In the genomic region with DNA sequence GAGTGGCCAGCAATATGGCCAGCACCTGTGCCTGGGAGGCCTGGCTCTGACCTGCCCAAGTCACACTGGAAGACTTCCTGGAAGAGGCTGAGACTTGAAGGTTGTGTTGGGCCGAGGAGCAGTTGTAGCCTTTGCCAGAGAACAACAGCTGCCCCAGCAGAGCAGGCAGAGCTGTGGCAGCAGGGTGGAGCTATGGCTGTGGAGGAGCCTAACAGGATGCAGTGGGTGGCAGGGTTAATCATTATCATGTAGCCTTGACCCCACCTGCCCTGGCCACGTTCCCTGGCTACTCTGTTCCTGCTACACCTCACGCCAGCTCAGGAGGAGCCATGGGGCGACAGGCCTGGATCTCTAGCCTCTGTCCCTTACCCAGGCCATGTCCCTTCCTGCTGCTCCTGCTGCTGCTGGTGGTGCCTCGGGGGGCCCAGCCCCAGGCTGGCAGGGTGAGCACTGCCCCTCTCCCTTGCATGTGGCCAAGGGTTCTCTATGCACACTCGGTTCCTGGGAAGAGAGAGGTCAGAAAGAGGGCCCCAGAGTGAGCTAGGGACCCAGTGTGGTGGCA, we compare ENCODE assay signal across 13 mouse cellular contexts. TPM values are rescaled to one million over a fixed set of nuclear protein-coding genes. Genes with fewer than 3 reads are reported as not detected.
A peak's percentile ranks its signal among the peaks of the same experiment; 100 is the strongest.
DNase-seq lines count a peak whose midpoint lies in the region; ATAC-seq lines count a peak whose summit lies in the region.
"Had no signal": no experiment of that assay in that cellular context is flagged by ENCODE, and none has a peak within 500 bp of the region (broad histone marks: within the 10 kb centered on the region; RNA-seq: fewer than 3 reads in every experiment).

A gene (plus strand): TSS at position 242 of the 562 bp plus-strand sequence.

- no peak for ATAC-seq in embryonic facial prominence, embryonic 13.5 days (ENCODE audit: insufficient number of reproducible peaks, insufficient read depth, low FRiP score, low TSS enrichment, low read depth)
- ATAC-seq in CD4-positive, CD25-positive, alpha-beta regulatory T cell, adult 4 months = peak; percentile 14
- ATAC-seq in kidney, embryonic 16.5 days (ENCODE audit: low FRiP score, low TSS enrichment) = peak; percentile 69
- peak; percentile 86 for ATAC-seq in liver, embryonic 16.5 days (ENCODE audit: low read depth)

- H3K27ac ChIP-seq in embryonic facial prominence, embryonic 13.5 days = no peak within 1 kb of the TSS; the same call in 1 of the 2 replicates
- no peak within 1 kb of the TSS for H3K27ac ChIP-seq in embryonic facial prominence, embryonic 10.5 days (replicated peaks)
- peak within 1 kb of the TSS; percentile 37; the same call in 1 of the 2 replicates for H3K27ac ChIP-seq in kidney, embryonic 16.5 days (ENCODE audit: low read length)
- peak within 1 kb of the TSS; percentile 86 for H3K27ac ChIP-seq in liver, embryonic 16.5 days (ENCODE audit: low read length)
- H3K27ac ChIP-seq: heart, embryonic 15.5 days; macrophage had no signal

- no peaks in the 10 kb centered on the region for H3K4me1 ChIP-seq in embryonic facial prominence, embryonic 13.5 days
- peaks cover 12% of the 10 kb centered on the region for H3K4me1 ChIP-seq in embryonic facial prominence, embryonic 10.5 days
- H3K4me1 ChIP-seq in kidney, embryonic 16.5 days (ENCODE audit: insufficient read depth, low read length) = 0 out of 2 replicates have a peak, but pooled peaks cover 14% of the 10 kb centered on the region
- H3K4me1 ChIP-seq in liver, embryonic 16.5 days (ENCODE audit: control insufficient read depth, low read depth, low read length) = no peaks in the 10 kb centered on the region; the same call in none of the 2 replicates

- no peak for DNase-seq in embryonic facial prominence, embryonic 10.5 days (ENCODE audit: low spot score)
- no peak for DNase-seq in right cerebral cortex, adult 18-20 months
- no peak for DNase-seq in thymus, postnatal 10 days (ENCODE audit: low spot score in 2 of 2)
- DNase-seq in left cerebral cortex, adult 8-10 months (ENCODE audit: low spot score in 2 of 2) = no peak
- DNase-seq: B cell, adult 2 months had no signal

- H3K9ac ChIP-seq in embryonic facial prominence, embryonic 13.5 days = peak within 1 kb of the TSS; percentile 11; the same call in 1 of the 2 replicates
- H3K9ac ChIP-seq in kidney, embryonic 16.5 days (replicated peaks; ENCODE audit: low read length) = no peak within 1 kb of the TSS
- H3K9ac ChIP-seq in liver, embryonic 16.5 days (ENCODE audit: low read depth, low read length) = peak within 1 kb of the TSS; percentile 57
- H3K9ac ChIP-seq: heart, embryonic 15.5 days had no signal

- H3K27me3 ChIP-seq in embryonic facial prominence, embryonic 13.5 days = no peaks in the 10 kb centered on the region
- H3K27me3 ChIP-seq in embryonic facial prominence, embryonic 10.5 days (replicated peaks; ENCODE audit: low read depth, poor library complexity, severe bottlenecking) = no peaks in the 10 kb centered on the region
- H3K27me3 ChIP-seq in kidney, embryonic 16.5 days (ENCODE audit: insufficient read depth, low read length) = no peaks in the 10 kb centered on the region
- no peaks in the 10 kb centered on the region for H3K27me3 ChIP-seq in liver, embryonic 16.5 days (ENCODE audit: control insufficient read depth, insufficient read depth, low read depth, low read length)
- H3K27me3 ChIP-seq: heart, embryonic 15.5 days had no signal

- H3K9me3 ChIP-seq in embryonic facial prominence, embryonic 13.5 days = no peaks in the 10 kb centered on the region
- no peaks in the 10 kb centered on the region for H3K9me3 ChIP-seq in embryonic facial prominence, embryonic 10.5 days
- H3K9me3 ChIP-seq in kidney, embryonic 16.5 days (ENCODE audit: low read length) = no peaks in the 10 kb centered on the region
- H3K9me3 ChIP-seq in liver, embryonic 16.5 days (replicated peaks; ENCODE audit: control insufficient read depth, low read length) = no peaks in the 10 kb centered on the region
- H3K9me3 ChIP-seq: heart, embryonic 15.5 days had no signal

- H3K36me3 ChIP-seq in embryonic facial prominence, embryonic 13.5 days = no peaks in the 10 kb centered on the region
- H3K36me3 ChIP-seq in embryonic facial prominence, embryonic 10.5 days (replicated peaks) = no peaks in the 10 kb centered on the region
- H3K36me3 ChIP-seq in kidney, embryonic 16.5 days (ENCODE audit: insufficient read depth, low read length) = no peaks in the 10 kb centered on the region
- H3K36me3 ChIP-seq in liver, embryonic 16.5 days (ENCODE audit: control insufficient read depth, insufficient read depth) = no peaks in the 10 kb centered on the region
- H3K36me3 ChIP-seq: heart, embryonic 15.5 days had no signal

- no peak within 1 kb of the TSS for H3K4me3 ChIP-seq in embryonic facial prominence, embryonic 13.5 days
- H3K4me3 ChIP-seq in embryonic facial prominence, embryonic 10.5 days = no peak within 1 kb of the TSS
- no peak within 1 kb of the TSS for H3K4me3 ChIP-seq in kidney, embryonic 16.5 days (ENCODE audit: low read length)
- peak within 1 kb of the TSS; percentile 48 for H3K4me3 ChIP-seq in liver, embryonic 16.5 days (ENCODE audit: low read depth, low read length)
- H3K4me3 ChIP-seq: heart, embryonic 15.5 days had no signal

- no peak within 1 kb of the TSS for H3K4me2 ChIP-seq in embryonic facial prominence, embryonic 13.5 days
- H3K4me2 ChIP-seq in kidney, embryonic 16.5 days (replicated peaks; ENCODE audit: low read depth, low read length) = no peak within 1 kb of the TSS
- H3K4me2 ChIP-seq in liver, embryonic 16.5 days (ENCODE audit: low read depth, low read length) = peak within 1 kb of the TSS; percentile 45
- H3K4me2 ChIP-seq: heart, embryonic 15.5 days had no signal

- WGBS in embryonic facial prominence, embryonic 13.5 days = 56% methylated on average over 6 of the region's 6 CpGs
- WGBS in embryonic facial prominence, embryonic 10.5 days = 65% methylated on average over 6 of the region's 6 CpGs
- WGBS in kidney, embryonic 16.5 days = 26% methylated on average over 6 of the region's 6 CpGs
- 21% methylated on average over 6 of the region's 6 CpGs for WGBS in liver, embryonic 16.5 days (ENCODE audit: insufficient replicate concordance)

RNA-seq across cellular contexts. Expression of the gene that starts here (rescaled TPM):
- polyA plus RNA-seq in embryonic facial prominence, embryonic 13.5 days (2015; fragmentation: Nextera tagmentation; extraction: Ambion mirVana) = 1.4 and 3.1 TPM in 2 replicates
- 0.08 and 0.82 TPM in 2 replicates for polyA plus RNA-seq in embryonic facial prominence, embryonic 10.5 days (2016; fragmentation: Nextera tagmentation; extraction: Ambion mirVana)
- polyA plus RNA-seq in CD4-positive, CD25-positive, alpha-beta regulatory T cell, adult 4 months (2017; shearing (Covaris generic)) = 1 to 10 TPM; 6.7 to 7.9 TPM
- polyA plus RNA-seq in kidney, embryonic 16.5 days (2015; fragmentation: Nextera tagmentation; extraction: Ambion mirVana) = 2.6 and 4.8 TPM in 2 replicates
- polyA plus RNA-seq in liver, embryonic 16.5 days (2015; fragmentation: Nextera tagmentation; extraction: Ambion mirVana) = 214 and 277 TPM in 2 replicates
- total RNA-seq in left cerebral cortex, adult 8-10 months (2022) = under 1 TPM; 0.39 to 0.95 (median 0.66) TPM
- total RNA-seq: neutrophil, adult 5-6 weeks had no signal
- polyA plus RNA-seq: embryonic facial prominence, embryonic 11.5 days; macrophage had no signal

Comparison
In these comparisons a context has a peak if more than half of its experiments do, and no peak if none do; other contexts are left out.
1. RNA of the gene that starts here (polyA plus RNA-seq): 214 to 277 TPM in liver, embryonic 16.5 days; 6.7 to 7.9 TPM in CD4-positive, CD25-positive, alpha-beta regulatory T cell, adult 4 months, 2.6 to 4.8 TPM in kidney, embryonic 16.5 days, 1.4 to 3.1 TPM in embryonic facial prominence, embryonic 13.5 days and 0.08 to 0.82 TPM in embryonic facial prominence, embryonic 10.5 days; every median in the first group is over 10 times any median in the second.
2. H3K27ac ChIP-seq: peak in kidney, embryonic 16.5 days (single experiment) and liver, embryonic 16.5 days (single experiment); none in embryonic facial prominence, embryonic 13.5 days (single experiment) and embryonic facial prominence, embryonic 10.5 days (single experiment).